24 mouse cellular contexts compared by ENCODE assay signal in the genomic region with DNA sequence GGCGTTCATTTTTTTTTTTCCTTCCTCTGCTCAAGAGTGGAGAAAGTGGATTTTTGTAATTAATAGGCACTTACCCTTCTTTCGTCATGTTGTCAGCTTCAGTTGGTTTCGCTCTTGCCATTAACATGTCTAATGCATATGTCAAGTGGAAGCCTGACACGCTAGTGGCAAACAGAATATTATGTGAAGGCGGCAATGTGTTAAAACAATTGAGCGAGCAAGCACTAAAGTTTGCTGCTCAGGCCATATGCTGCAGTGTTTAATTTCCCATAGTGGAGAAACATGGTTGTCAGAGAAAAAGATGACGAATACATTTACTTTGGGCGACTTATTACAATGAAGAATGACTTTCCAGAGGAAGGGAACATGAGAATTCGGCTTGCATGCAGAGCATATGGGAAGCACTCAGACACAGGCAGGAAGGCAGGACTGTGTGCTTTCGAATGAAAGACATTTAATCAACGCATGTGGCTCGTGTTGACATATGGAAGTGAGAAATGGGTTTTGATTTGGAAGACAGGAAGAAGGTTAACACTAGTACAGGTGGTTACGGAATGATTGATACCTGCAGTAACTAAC.
DNase-seq lines count a peak whose midpoint lies in the region; ATAC-seq lines count a peak whose summit lies in the region.
"Had no signal": no experiment of that assay in that cellular context is flagged by ENCODE, and none has a peak within 500 bp of the region (broad histone marks: within the 10 kb centered on the region; RNA-seq: fewer than 3 reads in every experiment).

No protein-coding gene starts in this region.

- DNase-seq in embryo, embryonic 11 days, result peak; percentile 28
- no peak for DNase-seq in embryo, embryonic 9.5 days (ENCODE audit: extremely low spot score)
- DNase-seq in mesoderm, embryonic 11.5 days (ENCODE audit: low read depth, low spot score), result peak; percentile 41
- no peak for DNase-seq in adrenal gland, adult 18-20 months (ENCODE audit: low spot score in 2 of 2)
- DNase-seq: adrenal gland, postnatal 14 days; cerebellum, adult 11-12 months; cerebellum, postnatal 10 days; gastrocnemius, postnatal 25 days; heart, adult 18-20 months; heart, postnatal 10 days; kidney, adult 18-20 months; layer of hippocampus, postnatal 36 days; liver, embryonic 13.5 days; lung, adult 2 months; right cerebral cortex, postnatal 25 days; thymus, postnatal 25 days had no signal

- ATAC-seq in hindbrain, embryonic 16.5 days, result peak; percentile 42; the same call in 1 of the 2 replicates
- ATAC-seq in hindbrain, embryonic 12.5 days (ENCODE audit: low FRiP score), result no peak
- peak; percentile 83 for ATAC-seq in forebrain, embryonic 16.5 days
- ATAC-seq: inflammation-experienced regulatory T-cells, adult 6 months; midbrain, embryonic 13.5 days had no signal

- H3K27ac ChIP-seq in hindbrain, embryonic 16.5 days (ENCODE audit: low read depth, low read length), result no peak overlapping the region; the same call in 1 of the 2 replicates
- no peak overlapping the region for H3K27ac ChIP-seq in hindbrain, embryonic 12.5 days
- peak overlapping the region; percentile 2; the same call in 1 of the 2 replicates for H3K27ac ChIP-seq in forebrain, embryonic 16.5 days (ENCODE audit: low read length)
- H3K27ac ChIP-seq: hindbrain, embryonic 10.5 days; limb, embryonic 13.5 days; liver, embryonic 13.5 days; midbrain, embryonic 13.5 days had no signal

- H3K9me3 ChIP-seq in hindbrain, embryonic 16.5 days (ENCODE audit: control insufficient read depth, low read length), result no peaks in the 10 kb centered on the region
- H3K9me3 ChIP-seq in hindbrain, embryonic 12.5 days (replicated peaks), result no peaks in the 10 kb centered on the region
- no peaks in the 10 kb centered on the region for H3K9me3 ChIP-seq in forebrain, embryonic 16.5 days (ENCODE audit: control insufficient read depth, low read length)
- H3K9me3 ChIP-seq: heart, embryonic 12.5 days; hindbrain, embryonic 10.5 days; limb, embryonic 13.5 days; liver, embryonic 13.5 days; midbrain, embryonic 13.5 days had no signal

- H3K4me2 ChIP-seq in hindbrain, embryonic 16.5 days (ENCODE audit: low read length), result no peak overlapping the region
- H3K4me2 ChIP-seq in hindbrain, embryonic 12.5 days (replicated peaks), result no peak overlapping the region
- no peak overlapping the region for H3K4me2 ChIP-seq in forebrain, embryonic 16.5 days (ENCODE audit: low read length)
- H3K4me2 ChIP-seq: heart, embryonic 12.5 days; limb, embryonic 13.5 days; liver, embryonic 13.5 days; midbrain, embryonic 13.5 days had no signal

- H3K4me3 ChIP-seq in hindbrain, embryonic 16.5 days (ENCODE audit: low read length), result no peak overlapping the region
- H3K4me3 ChIP-seq in hindbrain, embryonic 12.5 days, result no peak overlapping the region
- H3K4me3 ChIP-seq in forebrain, embryonic 16.5 days (replicated peaks; ENCODE audit: low read length), result no peak overlapping the region
- H3K4me3 ChIP-seq: heart, embryonic 12.5 days; hindbrain, embryonic 10.5 days; limb, embryonic 13.5 days; liver, embryonic 13.5 days; midbrain, embryonic 13.5 days had no signal

- 74% methylated on average over 13 of the region's 13 CpGs for WGBS in hindbrain, embryonic 16.5 days
- WGBS in hindbrain, embryonic 12.5 days, result 72% methylated on average over 13 of the region's 13 CpGs
- 61% methylated on average over 13 of the region's 13 CpGs for WGBS in forebrain, embryonic 16.5 days

- H3K4me1 ChIP-seq in hindbrain, embryonic 16.5 days (ENCODE audit: control insufficient read depth, insufficient read depth, low read depth, low read length), result no peaks in the 10 kb centered on the region
- H3K4me1 ChIP-seq in hindbrain, embryonic 12.5 days, result no peaks in the 10 kb centered on the region
- no peaks in the 10 kb centered on the region for H3K4me1 ChIP-seq in forebrain, embryonic 16.5 days (replicated peaks; ENCODE audit: control insufficient read depth, insufficient read depth, low read length)
- H3K4me1 ChIP-seq: heart, embryonic 12.5 days; hindbrain, embryonic 10.5 days; limb, embryonic 13.5 days; liver, embryonic 13.5 days; midbrain, embryonic 13.5 days had no signal

- no peak overlapping the region for H3K9ac ChIP-seq in hindbrain, embryonic 16.5 days (ENCODE audit: low read depth, low read length)
- no peak overlapping the region for H3K9ac ChIP-seq in hindbrain, embryonic 12.5 days
- H3K9ac ChIP-seq in forebrain, embryonic 16.5 days (replicated peaks; ENCODE audit: low read depth, low read length), result no peak overlapping the region
- H3K9ac ChIP-seq: heart, embryonic 12.5 days; limb, embryonic 13.5 days; liver, embryonic 13.5 days; midbrain, embryonic 13.5 days had no signal

- H3K27me3 ChIP-seq in hindbrain, embryonic 16.5 days (replicated peaks; ENCODE audit: control insufficient read depth, insufficient read depth, low read length), result no peaks in the 10 kb centered on the region
- H3K27me3 ChIP-seq in hindbrain, embryonic 12.5 days, result no peaks in the 10 kb centered on the region
- no peaks in the 10 kb centered on the region for H3K27me3 ChIP-seq in forebrain, embryonic 16.5 days (replicated peaks; ENCODE audit: control insufficient read depth, insufficient read depth, low read length)
- H3K27me3 ChIP-seq: heart, embryonic 12.5 days; liver, embryonic 13.5 days; midbrain, embryonic 13.5 days had no signal

- no peaks in the 10 kb centered on the region for H3K36me3 ChIP-seq in hindbrain, embryonic 16.5 days (ENCODE audit: control insufficient read depth, insufficient read depth, low read length)
- H3K36me3 ChIP-seq in hindbrain, embryonic 12.5 days, result no peaks in the 10 kb centered on the region
- H3K36me3 ChIP-seq in forebrain, embryonic 16.5 days (ENCODE audit: control insufficient read depth, insufficient read depth), result no peaks in the 10 kb centered on the region
- H3K36me3 ChIP-seq: heart, embryonic 12.5 days; hindbrain, embryonic 10.5 days; limb, embryonic 13.5 days; liver, embryonic 13.5 days; midbrain, embryonic 13.5 days had no signal

Comparison
In these comparisons a context has a peak if more than half of its experiments do, and no peak if none do; other contexts are left out.
1. DNase-seq: peak in embryo, embryonic 11 days (single experiment) and mesoderm, embryonic 11.5 days (single experiment); none in embryo, embryonic 9.5 days (single experiment) and adrenal gland, adult 18-20 months (0 of 2).